Mouse (Mus musculus) regulatory T cell (primary cell): ENCODE measurements at regions not wholly inside any gene's neighbourhood (a gene's known extent, or its start where the extent isn't known, plus 50 kb on each side); places are given as distances from the start of the nearest gene placed in this dataset.
"Not testable (repeated sequence)": the region's sequence is repeated elsewhere in the genome, so short reads cannot be mapped to it uniquely, and the experiment has no call there.

Experiments used
- in situ Hi-C: fragments of 300-600 bp; cut with MboI, MseI; formaldehyde crosslinking; loops from one replicate; pipeline ENCODE4 v1.15.1; 2025; ENCODE audit warnings: high pct_unique_total_duplicates

DNA sequence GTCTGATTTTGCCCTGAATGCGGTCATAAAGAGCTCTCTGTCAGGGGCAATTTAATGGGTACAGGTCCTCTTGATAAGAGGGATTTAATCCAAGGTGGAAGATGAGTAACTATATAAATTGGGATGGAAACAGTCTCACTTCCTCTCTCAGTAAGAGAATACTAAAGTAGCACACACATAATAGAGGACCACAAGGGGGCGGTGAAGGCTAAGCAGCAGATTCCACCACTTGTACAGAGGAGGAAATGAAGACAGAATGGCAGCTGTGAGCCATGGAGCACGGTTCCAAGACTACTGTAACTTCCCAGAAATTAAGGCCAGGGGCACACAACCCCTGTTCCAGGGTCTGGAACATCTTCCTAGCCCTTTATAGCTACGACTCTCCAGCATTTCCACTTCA, 262.6 kb upstream of the Ywhaq start:
- in situ Hi-C loops, result not testable (repeated sequence)

DNA sequence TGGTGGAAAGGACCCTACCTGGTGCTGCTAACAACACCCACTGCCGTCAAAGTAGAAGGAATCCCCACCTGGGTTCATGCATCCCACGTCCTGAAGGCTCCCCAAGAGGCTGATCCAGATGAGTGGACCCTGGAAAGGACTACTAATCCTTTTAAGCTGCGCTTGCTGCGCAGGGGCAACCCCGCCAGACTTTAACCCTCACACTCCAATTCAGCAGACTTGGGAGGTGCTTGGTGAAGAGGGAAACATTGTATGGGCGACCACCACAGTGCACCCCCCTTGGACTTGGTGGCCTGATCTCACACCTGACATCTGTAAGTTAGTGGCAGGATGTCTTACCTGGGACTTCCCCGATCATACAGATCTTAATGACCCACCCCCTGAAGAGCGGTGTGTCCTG, 231.9 kb upstream of the Ywhaq start:
- in situ Hi-C loops, result not testable (repeated sequence)

DNA sequence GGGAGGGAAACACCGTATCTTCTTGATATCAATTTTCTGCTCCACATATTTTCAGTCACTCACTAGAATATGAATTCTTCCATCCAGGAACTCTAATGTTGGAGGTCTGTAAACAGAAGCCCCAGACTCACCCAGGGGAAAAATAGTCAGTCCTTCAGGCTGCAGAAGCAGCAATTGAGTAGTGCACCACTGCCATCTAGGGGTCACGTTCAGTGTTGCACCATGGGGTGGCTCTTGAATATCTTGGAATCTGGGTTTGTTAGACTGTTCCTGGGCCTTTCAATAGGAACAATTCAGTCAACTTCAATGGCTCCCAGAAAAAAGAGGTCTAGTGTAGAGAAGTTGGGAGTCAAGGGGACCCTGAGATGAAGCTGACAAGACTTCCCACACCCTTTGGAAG, 196.3 kb upstream of the Ywhaq start:
- in situ Hi-C loops, result loop anchor here (10.0 to 25.0 kb wide), 2 partner anchors 289 to 526 kb away; no protein-coding TSS in a partner anchor

DNA sequence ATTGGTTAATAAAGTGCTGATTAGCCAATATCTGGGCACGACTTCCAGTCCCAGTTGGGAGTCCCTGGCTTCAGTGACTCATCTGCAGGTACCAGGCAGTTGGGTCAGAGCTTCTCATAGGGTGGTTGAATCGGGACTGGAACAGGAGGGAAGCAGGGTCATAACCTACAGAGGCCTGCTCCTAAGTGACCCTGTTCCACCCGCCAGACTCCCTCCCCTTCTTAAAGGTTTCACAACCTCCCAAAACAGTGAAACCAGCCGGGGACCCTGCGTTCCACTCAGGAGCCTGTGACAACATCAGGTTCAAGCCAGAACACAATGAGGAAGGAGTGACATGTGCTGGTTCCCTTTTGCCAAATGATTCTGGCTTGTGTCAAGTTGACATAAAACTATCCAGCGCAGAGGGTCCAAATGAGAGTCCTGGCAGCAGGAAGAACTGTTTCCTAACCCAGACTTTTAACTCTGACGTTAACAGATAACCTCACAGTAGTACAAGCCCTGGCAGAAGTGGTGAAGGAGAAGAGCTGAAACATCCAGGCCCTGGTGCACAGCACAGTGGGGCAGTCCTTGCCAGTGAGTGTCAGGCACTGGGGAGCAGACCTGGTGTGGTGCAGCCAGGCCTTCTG, 151.1 kb upstream of the Ywhaq start:
- in situ Hi-C loops, result no loop called here

DNA sequence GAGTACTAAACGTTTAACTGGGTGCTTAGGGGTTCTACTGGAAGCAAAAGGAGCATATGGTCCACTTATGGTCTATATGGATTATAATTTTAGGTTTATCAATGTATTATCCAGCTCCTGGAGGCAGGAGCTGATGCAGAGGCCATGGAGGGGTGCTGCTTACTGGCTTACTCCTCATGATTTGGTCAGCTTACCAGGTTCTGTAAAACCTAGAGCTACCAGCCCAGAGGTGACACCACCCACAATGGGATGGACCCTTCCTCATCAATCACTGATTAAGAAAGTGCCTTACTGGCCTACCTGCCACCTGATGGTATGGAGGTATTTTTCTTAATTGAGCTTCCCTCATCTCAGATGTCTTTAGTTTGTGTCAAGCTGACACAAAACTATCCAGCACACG, 126.5 kb upstream of the Ywhaq start:
- in situ Hi-C loops, result not testable (repeated sequence)

DNA sequence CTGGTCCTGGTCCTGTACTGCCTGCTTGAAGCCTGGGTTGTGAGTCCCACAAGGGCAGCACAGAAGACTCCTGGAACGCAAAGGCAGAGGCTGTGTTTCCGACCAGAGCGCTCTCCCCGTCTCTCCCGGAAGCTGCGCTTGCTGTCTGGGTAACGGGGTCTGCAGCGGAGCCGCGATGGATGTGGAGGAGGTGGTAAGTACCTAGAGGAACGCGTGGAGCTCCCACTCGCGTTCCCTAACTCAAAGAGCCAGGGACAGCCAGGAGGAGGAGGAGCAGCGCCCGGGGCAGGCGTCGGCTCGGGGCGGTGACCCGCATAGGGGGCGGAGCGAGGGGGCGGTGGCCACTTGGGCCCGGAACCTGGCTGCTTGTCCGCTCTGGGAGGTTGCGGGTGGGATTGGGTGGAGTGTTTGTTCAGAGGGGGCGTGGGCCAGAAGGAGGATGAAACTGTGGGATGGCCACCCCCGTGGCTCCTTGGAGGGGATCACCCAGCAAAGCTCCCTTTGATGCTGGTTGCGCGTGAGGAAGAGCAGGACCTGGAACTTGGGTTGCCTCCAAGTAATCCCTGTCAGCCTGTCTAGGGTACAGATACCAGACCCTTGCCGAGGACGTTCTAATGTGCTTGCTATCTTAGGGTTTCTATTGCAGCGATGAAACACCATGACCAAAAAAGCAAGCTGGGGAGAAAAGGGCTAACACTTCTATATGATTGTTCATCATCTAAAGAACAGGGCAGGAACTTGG, 125.9 kb upstream of the Ywhaq start:
- in situ Hi-C loops, result not testable (repeated sequence)

DNA sequence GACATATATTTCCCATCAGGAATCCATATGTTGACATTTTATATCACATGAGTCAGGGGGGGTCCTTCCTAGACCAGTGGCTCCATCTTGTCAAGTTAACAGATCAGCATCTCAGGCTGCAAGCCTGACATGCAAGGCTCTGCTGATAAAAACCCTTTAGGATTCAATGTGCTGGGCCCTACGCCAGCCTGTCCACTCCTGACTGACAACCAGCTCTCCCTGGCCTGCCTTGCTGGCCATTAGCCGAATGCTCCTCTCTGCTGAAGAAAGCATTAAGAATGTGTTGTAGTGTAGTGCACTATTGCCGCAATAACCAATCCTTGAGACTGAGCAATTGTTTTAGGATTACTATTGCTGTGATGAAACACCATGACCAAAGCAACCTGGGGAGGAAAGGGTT, 114.3 kb upstream of the Ywhaq start:
- in situ Hi-C loops, result no loop called here

DNA sequence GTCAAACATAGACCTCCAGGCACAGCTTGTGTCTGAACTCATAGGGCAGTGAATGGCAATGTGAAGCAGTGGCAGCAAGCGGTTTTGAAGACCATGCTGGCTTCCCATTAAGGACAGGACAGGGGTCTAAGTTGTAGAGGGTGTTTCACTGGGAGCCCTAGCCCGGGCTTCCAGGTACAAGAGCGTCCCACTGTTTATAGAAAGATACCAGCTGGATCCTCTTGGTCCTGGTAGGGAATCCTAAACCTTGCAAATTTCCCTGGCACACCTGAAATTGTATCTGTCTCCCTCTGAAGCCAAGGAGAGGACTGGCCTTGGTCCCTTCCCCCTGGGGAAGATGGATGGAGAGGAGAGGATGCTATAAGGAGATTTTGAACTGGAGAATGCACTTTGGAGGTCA, 111.9 kb upstream of the Ywhaq start:
- in situ Hi-C loops, result not testable (repeated sequence)

DNA sequence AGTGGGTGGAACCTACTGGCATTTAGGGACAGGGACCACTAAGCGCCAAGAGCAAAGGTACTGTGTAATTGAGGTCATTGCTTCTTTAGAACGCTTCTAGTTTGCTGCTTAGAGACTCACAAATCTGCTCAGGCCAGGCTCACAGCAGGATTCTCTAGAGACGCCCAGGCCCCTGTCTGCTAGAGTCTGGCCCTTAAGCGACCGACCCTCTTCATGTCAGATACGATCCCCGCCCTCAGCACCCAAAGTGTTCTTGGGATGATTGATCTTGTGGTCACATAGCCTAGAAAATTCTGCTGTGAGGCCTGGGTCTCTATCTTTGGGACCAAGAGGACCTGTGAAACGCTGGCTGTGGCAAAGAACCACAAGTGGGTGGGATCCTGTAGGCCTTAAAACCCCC, 109.9 kb upstream of the Ywhaq start:
- in situ Hi-C loops, result not testable (repeated sequence)

DNA sequence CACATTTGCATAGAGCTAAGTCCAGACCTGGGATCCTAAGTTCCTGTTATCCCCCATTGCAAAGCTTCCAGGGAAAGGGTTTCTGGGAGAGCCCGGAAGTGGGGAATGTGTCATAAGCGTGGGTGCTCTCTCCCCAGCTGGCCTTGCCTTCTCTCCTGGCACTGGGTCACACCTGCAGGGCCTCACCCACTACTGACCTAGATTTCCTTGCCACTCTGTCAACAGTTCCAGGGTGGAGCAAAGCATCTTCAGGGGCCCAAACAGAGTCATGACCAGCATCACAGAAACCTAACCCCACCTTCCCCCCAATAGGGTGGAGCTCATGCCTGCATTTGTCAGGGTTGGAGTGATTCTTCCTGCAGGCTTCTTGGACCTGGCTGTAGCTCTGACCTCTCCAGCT, 109.5 kb upstream of the Ywhaq start:
- in situ Hi-C loops, result not testable (repeated sequence)

DNA sequence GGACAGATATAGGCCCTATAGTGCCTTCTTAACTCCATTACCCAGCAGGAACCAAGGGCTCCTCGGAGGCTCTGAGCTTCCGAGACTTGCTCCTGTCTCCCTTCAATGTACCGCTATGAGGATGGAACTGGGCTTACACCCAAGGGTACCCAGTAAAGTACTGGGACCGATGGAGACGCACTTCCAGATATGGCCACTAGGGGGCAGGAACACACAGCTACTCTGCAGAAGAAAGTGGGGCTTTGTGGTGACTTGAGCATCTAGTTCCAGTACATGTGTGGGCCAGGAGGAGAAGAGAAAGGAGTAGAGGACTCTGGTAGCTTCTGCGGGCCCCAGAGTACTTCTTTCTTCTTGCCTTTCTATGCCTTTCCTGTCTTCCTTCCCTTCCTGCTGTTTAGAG, 108.1 kb upstream of the Ywhaq start:
- in situ Hi-C loops, result not testable (repeated sequence)

DNA sequence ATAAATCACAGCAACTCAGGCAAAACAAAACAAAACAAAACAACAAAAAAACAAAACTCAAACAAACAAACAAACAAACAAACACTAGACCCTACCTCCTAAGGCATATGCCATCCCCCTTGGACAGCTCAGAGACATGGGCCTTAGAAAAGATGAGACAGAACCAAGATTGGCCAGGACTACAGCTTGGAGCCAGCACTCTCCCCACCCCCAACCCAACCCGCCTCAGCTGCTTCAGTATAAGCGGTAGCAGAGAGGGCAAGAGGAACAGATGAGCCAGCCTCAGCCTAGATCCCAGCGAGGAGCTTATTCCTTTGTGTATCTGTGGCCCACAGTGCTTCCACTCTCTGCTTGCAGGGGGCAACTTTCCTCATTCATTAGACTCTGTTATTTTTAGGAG, 105.2 kb upstream of the Ywhaq start:
- in situ Hi-C loops, result no loop called here

DNA sequence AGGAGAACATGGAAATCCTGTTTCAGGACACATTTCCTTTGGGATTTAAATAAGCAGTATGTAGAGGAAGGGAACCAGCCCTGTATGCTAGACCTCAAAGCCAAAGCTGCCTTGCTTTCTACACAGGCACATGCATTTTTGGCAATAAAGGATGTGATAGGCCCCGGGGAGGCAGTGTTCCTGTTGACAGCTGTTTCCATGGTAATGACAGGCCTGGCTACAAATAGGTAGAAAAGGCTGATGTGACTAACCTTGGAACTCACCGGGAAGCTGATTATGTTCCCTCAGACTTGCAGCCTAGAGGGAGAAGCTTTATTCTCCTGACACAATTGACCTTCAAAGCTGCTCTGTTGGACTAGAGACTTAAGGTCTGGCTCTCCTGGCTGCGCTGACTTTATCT, 101.6 kb upstream of the Ywhaq start:
- in situ Hi-C loops, result no loop called here

DNA sequence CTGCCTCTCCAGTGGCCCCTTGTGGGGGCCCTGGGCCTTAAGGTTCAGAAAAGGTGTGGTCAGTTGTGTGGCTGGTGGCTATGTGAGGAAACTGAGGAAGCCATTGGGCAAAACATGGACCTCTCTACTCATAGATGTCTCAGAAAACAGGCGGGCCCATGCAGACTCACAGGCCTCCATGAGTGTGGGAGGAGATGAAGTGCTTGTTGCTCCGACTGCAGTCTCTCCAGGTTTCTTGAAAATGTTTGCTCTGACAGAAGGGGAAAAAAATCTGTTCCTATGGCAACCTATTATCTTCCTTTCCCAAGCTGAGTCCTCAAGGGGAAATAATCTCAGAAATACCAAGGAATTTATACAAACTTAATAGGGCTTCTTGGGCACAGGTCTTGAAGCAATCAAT, 95.3 kb upstream of the Ywhaq start:
- in situ Hi-C loops, result no loop called here

DNA sequence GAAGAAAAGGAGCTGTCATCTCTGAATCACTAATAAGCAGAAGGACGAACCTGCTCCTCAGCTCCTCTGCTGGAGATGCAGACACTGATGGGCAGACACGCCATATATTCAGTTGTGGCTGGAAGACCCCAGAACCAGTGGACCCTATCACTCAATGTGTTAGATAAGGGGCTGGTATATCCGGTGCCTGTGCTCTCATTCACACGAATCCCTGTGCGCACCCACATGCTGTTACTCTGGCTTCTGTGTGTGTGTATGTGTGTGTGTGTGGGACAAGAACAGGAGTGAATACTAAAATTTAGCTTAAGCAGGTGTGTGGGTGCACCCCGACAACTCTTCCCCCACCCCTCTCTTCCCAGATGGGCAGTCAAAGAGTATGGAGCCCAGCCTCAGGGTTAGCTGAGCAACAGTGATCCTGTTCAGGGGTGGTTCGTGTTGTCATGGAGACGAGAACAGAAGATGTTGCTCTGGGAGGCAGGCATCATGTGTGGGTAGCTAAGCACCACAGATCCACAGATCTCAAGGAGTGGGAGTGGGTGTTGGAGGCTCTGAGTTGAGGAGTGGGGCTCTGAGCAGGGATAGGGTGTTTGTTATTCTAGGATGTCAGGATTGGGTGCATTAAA, 93.7 kb upstream of the Ywhaq start:
- in situ Hi-C loops, result no loop called here

DNA sequence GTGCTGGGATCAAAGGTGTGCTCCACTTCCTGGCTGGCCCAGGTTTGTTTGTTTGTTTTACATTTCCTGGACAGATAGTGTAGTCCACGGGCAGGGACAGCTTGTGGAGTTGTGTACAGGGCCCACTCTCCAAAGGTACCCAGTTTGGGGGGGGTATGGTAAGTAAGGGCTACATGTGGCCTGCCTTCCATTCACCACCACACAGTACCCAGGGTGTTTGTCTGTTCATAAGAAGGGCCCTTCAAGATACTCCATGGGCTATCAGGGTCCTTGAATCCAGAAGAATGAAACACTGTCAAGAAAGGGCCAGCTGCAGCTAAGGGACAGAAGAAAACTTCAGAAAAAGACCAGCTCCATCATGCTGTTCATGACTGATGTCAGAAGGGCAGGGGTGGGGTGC, 89.6 kb upstream of the Ywhaq start:
- in situ Hi-C loops, result no loop called here

DNA sequence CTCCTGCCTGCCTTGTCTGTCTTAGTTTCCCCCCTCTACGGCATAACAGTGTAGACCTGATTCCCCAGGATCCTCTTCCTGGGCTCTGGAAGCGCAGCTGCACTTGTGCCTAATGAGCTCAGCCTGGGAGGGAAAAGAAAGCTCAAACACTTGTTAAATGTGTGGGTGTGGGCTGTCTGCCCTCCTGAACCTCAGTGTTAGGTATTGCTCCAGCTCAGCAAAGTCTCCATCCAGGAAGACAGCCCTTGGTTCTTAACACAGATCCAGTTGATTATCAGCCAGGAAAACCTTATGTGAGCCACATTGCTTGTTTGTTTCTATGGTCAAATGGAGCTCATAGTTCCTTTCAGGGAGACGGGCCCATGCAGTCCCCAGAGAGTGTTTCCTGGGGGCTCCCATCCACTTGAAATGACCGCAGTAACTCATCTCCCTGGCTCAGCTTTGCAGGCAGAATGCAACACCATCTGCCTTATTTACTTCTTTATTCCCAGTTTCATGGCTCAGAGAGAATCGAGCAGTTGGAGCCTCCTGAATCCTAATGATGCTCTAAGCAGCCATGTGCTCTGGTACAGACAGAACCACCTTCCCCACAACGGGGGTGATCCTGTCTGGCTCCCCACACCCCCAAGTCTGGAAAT, 88.4 kb upstream of the Ywhaq start:
- in situ Hi-C loops, result no loop called here

DNA sequence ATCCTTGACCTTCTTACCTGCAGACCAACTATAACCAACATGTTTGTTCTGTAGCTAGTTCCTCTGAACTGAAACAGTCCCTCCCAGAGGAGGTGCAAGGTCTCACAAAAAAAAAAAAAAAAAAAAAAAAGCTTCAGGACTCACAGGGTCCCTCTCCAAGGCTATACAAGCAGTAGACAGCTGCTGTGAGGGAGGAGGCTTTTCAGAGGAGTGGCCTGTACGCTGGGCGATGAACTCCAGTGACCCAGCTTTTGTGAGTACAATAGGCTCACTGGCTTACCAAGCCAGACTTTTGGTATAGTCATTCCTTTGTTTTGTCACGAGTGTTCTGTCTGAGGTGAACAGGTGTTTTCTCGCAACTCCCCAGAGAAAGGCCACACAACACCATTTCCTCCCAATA, 85.8 kb upstream of the Ywhaq start:
- in situ Hi-C loops, result no loop called here

DNA sequence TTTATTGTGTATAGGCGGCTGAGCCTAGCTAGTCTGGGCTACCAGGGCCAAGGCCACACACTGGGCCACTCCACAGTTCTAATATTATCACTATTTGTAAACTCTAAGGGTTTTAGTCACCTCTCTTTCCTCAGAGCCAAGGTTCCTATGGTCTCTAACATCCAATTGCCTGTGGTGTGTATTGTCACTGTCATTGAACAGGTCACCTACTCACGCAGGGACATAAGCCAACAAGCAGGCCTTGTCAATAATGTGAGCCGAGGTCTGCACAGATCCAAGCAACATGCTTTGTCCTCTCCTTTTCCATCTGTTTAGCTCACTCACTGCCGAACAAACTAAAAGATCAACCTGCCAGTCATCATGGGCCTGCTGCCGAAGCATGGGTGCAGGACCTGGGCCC, 79.5 kb upstream of the Ywhaq start:
- in situ Hi-C loops, result no loop called here

DNA sequence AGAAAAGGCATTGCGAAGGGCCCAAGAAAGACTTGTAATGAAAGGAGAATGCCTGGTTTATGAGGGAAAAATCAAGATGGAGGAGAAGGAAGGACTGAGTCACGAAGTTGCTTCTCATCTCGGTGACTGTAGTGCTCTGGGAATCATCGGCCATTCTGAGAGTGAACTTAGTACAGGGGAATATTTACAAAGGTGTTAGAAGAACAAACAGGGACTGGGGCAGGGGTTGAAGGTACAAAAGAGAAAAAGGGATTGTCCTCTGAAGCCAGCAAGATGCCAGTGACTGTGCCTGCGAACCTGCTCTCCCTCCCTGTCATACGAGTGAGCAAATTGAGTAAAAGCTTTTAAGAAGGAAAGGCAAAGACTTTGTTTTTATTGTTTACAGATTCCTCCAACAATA, 78.1 kb upstream of the Ywhaq start:
- in situ Hi-C loops, result no loop called here

DNA sequence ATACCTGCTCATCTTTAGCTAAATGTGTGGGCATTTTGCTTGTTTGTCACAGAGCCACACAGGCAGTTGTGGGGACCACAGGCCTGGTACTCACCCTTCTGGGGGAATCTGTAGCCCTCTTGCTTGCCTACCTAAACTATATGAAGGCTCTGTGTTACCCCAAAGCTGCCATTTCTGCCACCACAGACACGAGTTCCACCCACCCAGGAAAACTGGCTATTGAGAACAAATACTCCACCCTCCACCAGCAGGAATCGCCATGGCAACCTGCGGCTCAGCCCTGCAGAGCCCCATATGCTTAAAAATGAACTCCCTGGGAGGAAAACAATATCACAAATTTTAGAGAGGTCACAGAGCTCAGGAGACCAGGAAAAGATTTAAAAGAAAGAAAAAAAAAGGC, 76.0 kb upstream of the Ywhaq start:
- in situ Hi-C loops, result no loop called here

DNA sequence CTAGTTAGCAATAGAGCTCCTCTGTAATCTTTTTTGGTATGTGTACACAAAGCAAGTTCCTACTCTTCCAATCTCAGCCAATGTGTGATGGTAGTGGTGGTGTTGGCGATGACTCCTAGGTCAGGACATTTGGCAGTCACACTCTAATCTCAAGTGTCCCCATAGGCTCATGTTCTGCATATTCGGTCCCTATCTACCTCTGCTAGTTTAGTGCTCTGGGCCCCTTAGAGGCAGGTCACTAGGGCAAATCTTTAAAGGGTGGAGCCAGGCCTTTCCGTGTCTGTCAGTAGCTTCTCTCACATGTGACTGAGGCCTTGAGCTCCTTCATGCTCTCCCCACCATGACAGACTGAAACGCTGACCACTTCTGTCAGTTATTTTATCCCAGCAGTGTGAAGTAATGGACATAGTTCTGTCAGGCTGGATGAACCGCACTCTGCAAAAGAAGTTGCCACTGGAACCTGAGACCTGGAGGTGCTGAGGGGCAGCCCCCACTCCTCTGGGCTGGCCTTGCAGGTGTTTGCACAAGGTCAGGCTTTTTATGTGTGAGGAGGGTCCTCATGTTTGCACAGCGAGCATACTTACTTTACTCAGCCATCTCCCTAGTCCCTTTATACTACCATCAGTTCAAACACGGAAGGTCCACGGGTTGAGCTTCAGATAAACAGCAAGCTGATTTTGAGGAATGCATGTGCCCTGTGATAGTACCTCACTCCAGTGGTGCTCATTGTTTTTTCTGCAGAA, 75.3 kb upstream of the Ywhaq start:
- in situ Hi-C loops, result no loop called here
